Mouse (Mus musculus) liver, postnatal 0 days (tissue): ENCODE measurements at regions not wholly inside any gene's neighbourhood (a gene's known extent, or its start where the extent isn't known, plus 50 kb on each side); places are given as distances from the start of the nearest gene placed in this dataset.

Experiments used
- ATAC-seq: fragments of 200-750 bp; cut with Nextera tagmentation; 2 replicates; pipeline ENCODE4 v1.8.0; 2017; ENCODE audit warnings: mild to moderate bottlenecking, moderate library complexity
- DNase-seq: peaks from one replicate; pipeline ENCODE4 v3.0.0-alpha.2; 2016
- H3K27ac ChIP-seq: fragments of 300-500 bp; sonication (generic); 2 replicates; pipeline ENCODE4 v1.5.1; 2014; ENCODE audit warnings: antibody characterized with exemption, moderate library complexity, mild to moderate bottlenecking, low read depth
- H3K27me3 ChIP-seq: fragments of 300-500 bp; sonication (generic); 2 replicates; pipeline ENCODE4 v1.6.1; 2014; ENCODE audit warnings: low read length, control low read depth, mixed read lengths; ENCODE audit not compliant: insufficient read depth
- H3K36me3 ChIP-seq: fragments of 300-500 bp; sonication (generic); replicated peaks from 2 replicates; pipeline ENCODE4 v1.6.1; 2014; ENCODE audit warnings: mild to moderate bottlenecking, control low read depth, low read length, moderate library complexity, mixed read lengths; ENCODE audit not compliant: insufficient read depth
- H3K4me1 ChIP-seq: fragments of 300-500 bp; sonication (generic); 2 replicates; pipeline ENCODE4 v1.6.1; 2014; ENCODE audit warnings: antibody characterized with exemption, mild to moderate bottlenecking, control low read depth; ENCODE audit not compliant: insufficient read depth
- H3K4me2 ChIP-seq: fragments of 300-500 bp; sonication (generic); 2 replicates; pipeline ENCODE4 v1.6.1; 2014; ENCODE audit warnings: low read depth, mild to moderate bottlenecking, low read length, moderate library complexity, mixed read lengths
- H3K4me3 ChIP-seq: fragments of 300-500 bp; sonication (generic); 2 replicates; pipeline ENCODE4 v1.5.1; 2014; ENCODE audit warnings: low read depth, low read length
- H3K9ac ChIP-seq: fragments of 300-500 bp; sonication (generic); replicated peaks from 2 replicates; pipeline ENCODE4 v1.6.1; 2014; ENCODE audit warnings: mild to moderate bottlenecking, moderate library complexity
- H3K9me3 ChIP-seq: fragments of 300-500 bp; sonication (generic); 2 replicates; pipeline ENCODE4 v1.6.1; 2016; ENCODE audit warnings: mild to moderate bottlenecking, control low read depth, low read length, mixed read lengths
- CTCF ChIP-seq: sonication (generic); IDR thresholded peaks from 2 replicates; pipeline ENCODE4 v1.5.1; 2016; ENCODE audit warnings: antibody characterized with exemption, low read depth
- EP300 ChIP-seq: IDR thresholded peaks from 2 replicates; pipeline ENCODE4 v1.6.1; 2016; ENCODE audit warnings: antibody characterized with exemption, low read depth, mild to moderate bottlenecking
- WGBS: fragments of 180-500 bp; shearing (Covaris S2); extraction: QIAGEN DNeasy Blood & Tissue Kit; methylation state at CpG from one replicate; pipeline ENCODE4 v1.1.7; 2014; ENCODE audit not compliant: insufficient replicate concordance; 5-methylcytosine and 5-hydroxymethylcytosine counted together

DNA sequence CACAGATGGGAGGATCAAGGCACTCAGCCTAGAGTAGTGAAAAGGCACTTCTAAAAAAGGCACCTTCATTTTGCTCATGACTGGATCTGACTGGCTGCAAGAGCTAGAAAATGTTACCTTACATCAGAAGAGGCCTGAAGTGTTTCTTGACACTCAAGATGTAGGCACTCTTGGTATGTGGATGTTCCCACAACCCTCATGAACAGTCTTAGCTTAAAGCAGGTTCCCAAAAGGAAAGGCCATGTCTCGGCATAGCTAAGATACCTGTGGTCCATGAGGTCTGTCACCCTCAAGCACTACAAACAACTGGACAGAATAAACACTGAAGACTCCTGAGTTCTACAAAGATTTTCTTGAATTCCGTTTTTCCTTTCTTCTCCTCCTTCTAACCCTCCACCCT, 619.5 kb downstream of the Ipo11 start:
- Histone ChIP-seq H3K36me3 (no peaks in the 10 kb centered on the region), H3K4me3 (no peak overlapping the region), H3K9ac (no peak overlapping the region), H3K4me2 (no peak overlapping the region), H3K27ac (no peak overlapping the region), H3K4me1 (no peaks in the 10 kb centered on the region), H3K27me3 (no peaks in the 10 kb centered on the region), H3K9me3 (no peaks in the 10 kb centered on the region)
- DNase-seq (no peak), ATAC-seq (no peak)
- TF ChIP-seq CTCF, result no peak
- TF ChIP-seq EP300, result no peak
- WGBS, result 66% methylated on average over 2 of the region's 2 CpGs

DNA sequence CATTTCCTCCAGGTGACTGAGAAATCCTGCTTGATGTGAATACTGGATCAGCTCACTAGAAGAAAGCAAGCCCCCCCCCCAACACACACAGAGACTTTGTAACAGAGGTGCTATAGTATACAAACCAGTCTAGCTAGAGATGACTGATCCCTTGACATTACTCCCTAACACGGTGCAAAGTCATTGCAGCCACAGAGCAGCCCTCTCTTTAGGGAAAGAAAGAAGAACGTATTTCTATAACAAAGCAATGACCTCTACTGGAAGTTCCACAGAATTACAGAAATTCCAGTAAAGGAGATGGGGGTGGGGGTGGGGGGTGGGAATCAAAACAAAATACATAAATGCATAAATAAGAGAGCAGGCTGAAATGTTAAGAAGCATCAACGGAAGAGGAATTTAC, 655.6 kb downstream of the Ipo11 start:
- H3K4me1 ChIP-seq, result no peaks in the 10 kb centered on the region
- 37% methylated on average over 3 of the region's 3 CpGs for WGBS
- H3K36me3 ChIP-seq, result no peaks in the 10 kb centered on the region
- H3K9me3 ChIP-seq, result no peaks in the 10 kb centered on the region
- H3K27me3 ChIP-seq, result no peaks in the 10 kb centered on the region
- no peak overlapping the region for H3K27ac ChIP-seq
- no peak for TF ChIP-seq EP300
- H3K9ac ChIP-seq, result no peak overlapping the region
- DNase-seq (no peak), ATAC-seq (no peak)
- H3K4me2 ChIP-seq, result no peak overlapping the region
- H3K4me3 ChIP-seq, result no peak overlapping the region

DNA sequence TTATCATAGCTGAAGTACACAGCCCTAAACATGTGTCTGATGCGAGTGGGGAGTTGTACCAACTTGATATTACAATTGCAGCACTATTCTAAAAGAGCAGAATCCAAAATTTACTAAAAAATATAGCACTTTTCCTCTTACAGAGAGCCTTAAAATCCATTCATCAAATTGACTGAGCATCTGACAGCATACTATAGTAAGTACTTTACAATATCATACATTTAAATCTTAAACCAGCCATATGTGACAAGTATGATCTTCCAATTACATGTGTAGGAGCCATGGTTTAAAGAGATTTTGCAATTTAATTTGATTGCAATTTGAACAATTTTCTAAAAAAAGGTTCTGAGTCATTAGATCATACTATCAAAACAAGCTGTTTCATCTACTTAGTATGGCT, 676.9 kb downstream of the Ipo11 start:
- no peak overlapping the region for H3K4me2 ChIP-seq
- no peaks in the 10 kb centered on the region for H3K36me3 ChIP-seq
- 50% methylated on average over 1 of the region's 1 CpGs for WGBS
- DNase-seq, result no peak
- no peaks in the 10 kb centered on the region for H3K27me3 ChIP-seq
- H3K4me1 ChIP-seq, result no peaks in the 10 kb centered on the region
- no peak overlapping the region for H3K9ac ChIP-seq
- no peaks in the 10 kb centered on the region for H3K9me3 ChIP-seq
- ATAC-seq, result no peak
- H3K4me3 ChIP-seq, result no peak overlapping the region
- no peak overlapping the region for H3K27ac ChIP-seq
- TF ChIP-seq EP300, result no peak
- no peak for TF ChIP-seq CTCF
